Mouse (Mus musculus) limb, embryonic 12.5 days (tissue): ENCODE results near the gene Ak2. TPM values are rescaled to one million over a fixed set of nuclear protein-coding genes. Genes with fewer than 3 reads are reported as not detected.

Experiments used
- ATAC-seq: fragments of 200-750 bp; cut with Nextera tagmentation; 2 replicates; pipeline ENCODE4 v1.8.0; 2017; ENCODE audit warnings: low read depth, moderate TSS enrichment; ENCODE audit not compliant: insufficient number of reproducible peaks, insufficient read depth, low FRiP score, low TSS enrichment
- H3K27ac ChIP-seq: fragments of 300-500 bp; sonication (generic); 2 replicates; pipeline ENCODE4 v1.5.1; 2016; ENCODE audit warnings: mild to moderate bottlenecking, moderate library complexity
- H3K27me3 ChIP-seq: fragments of 300-500 bp; sonication (generic); 2 replicates; pipeline ENCODE4 v1.6.1; 2016; ENCODE audit warnings: mild to moderate bottlenecking, moderate library complexity
- H3K36me3 ChIP-seq: fragments of 300-500 bp; sonication (generic); 2 replicates; pipeline ENCODE4 v1.6.1; 2016; ENCODE audit warnings: mild to moderate bottlenecking, moderate library complexity
- H3K4me1 ChIP-seq: fragments of 300-500 bp; sonication (generic); replicated peaks from 2 replicates; pipeline ENCODE4 v1.6.1; 2016
- H3K4me2 ChIP-seq: fragments of 300-500 bp; sonication (generic); 2 replicates; pipeline ENCODE4 v1.6.1; 2016; ENCODE audit warnings: mild to moderate bottlenecking, moderate library complexity
- H3K4me3 ChIP-seq: fragments of 300-500 bp; sonication (generic); replicated peaks from 2 replicates; pipeline ENCODE4 v1.5.1; 2016; ENCODE audit warnings: mild to moderate bottlenecking
- H3K9ac ChIP-seq: fragments of 300-500 bp; sonication (generic); replicated peaks from 2 replicates; pipeline ENCODE4 v1.6.1; 2016; ENCODE audit warnings: mild to moderate bottlenecking, moderate library complexity
- H3K9me3 ChIP-seq: fragments of 300-500 bp; sonication (generic); 2 replicates; pipeline ENCODE4 v1.6.1; 2016; ENCODE audit warnings: mild to moderate bottlenecking, moderate library complexity
- WGBS: fragments of 180-500 bp; shearing (Covaris S2); methylation state at CpG from one replicate; pipeline ENCODE4 v1.1.7; 2016; 5-methylcytosine and 5-hydroxymethylcytosine counted together
- polyA plus RNA-seq: library from polyadenylated mRNA; unstranded; fragments of >200 nt; fragmentation: Nextera tagmentation; extraction: Ambion mirVana; gene quantifications from 2 replicates; pipeline ENCODE4 v1.2.1, GENCODE M21; 2016

Ak2 gene
- polyA plus RNA-seq, 1 experiment from 2014 or later, result 213 TPM

DNA sequence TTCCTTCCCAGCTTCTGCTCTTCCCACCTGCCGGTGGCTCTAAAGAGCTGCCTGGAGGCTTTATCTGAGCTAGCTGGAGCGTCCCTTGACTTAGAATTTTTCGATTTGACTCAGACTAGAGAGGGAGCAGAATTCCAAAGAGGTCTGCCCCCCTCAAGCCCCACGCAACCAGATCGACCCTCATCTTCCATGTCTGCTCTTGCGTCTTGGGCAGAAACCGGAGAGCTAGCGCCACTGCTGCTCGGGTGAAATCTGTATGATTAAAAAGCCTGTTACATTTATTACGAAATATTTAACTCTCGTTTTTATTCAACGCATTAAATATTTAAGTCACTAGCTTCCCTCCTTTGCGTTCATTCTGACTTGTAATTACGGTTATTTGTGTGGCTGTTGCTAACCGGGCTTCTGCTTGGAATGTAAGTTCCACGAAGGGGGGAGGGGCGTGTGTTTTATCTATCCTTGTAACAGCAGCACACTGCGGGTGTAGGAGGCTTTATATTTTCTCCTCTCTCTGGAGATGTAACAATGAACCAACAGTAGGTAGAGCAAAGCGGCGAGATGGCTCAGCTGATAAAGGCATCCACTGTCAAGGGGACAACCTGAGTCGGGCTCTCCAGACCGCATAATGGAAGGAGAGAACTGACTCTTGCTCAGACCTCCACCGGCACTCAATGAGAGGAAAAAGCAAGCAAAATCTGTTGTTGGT lies 57.7 kb downstream of the Ak2 start:
- ATAC-seq, result no peak
- WGBS, result 6% methylated on average over 23 of the region's 23 CpGs

DNA sequence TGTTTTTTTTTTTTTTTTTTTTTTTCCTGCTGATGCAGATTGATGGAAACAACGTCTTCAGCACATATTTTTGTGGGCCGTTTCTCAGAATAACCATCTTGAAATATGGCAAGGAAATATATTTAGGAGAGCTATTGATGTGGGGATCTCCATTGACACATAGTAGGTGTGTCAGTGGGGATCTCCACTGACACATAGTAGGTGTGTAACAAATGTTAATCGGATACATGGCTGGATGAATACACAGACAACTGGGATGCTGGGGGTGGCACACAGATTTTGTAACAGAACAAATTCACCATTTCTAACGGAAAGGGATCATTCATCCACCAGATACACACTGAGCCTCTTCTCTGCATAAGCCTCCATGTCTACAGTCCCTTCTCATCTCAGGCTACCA lies 58.6 kb downstream of the Ak2 start:
- Histone ChIP-seq H3K4me1 (peaks cover 5% of the 10 kb centered on the region; the same call in 1 of the 2 replicates), H3K4me2 (no peak overlapping the region), H3K27me3 (peaks cover 68% of the 10 kb centered on the region), H3K9ac (no peak overlapping the region), H3K9me3 (no peaks in the 10 kb centered on the region), H3K27ac (no peak overlapping the region), H3K4me3 (no peak overlapping the region), H3K36me3 (no peaks in the 10 kb centered on the region)
- no peak for ATAC-seq
- WGBS, result 72% methylated on average over 4 of the region's 4 CpGs

More for the DNA sequence above, 57.7 kb downstream of the Ak2 start:
- H3K4me3 ChIP-seq, result peak overlapping the region; percentile 57
- no peaks in the 10 kb centered on the region for H3K9me3 ChIP-seq
- H3K4me1 ChIP-seq, result peaks cover 5% of the 10 kb centered on the region; the same call in 1 of the 2 replicates
- peak overlapping the region; percentile 96 for H3K4me2 ChIP-seq
- H3K36me3 ChIP-seq, result no peaks in the 10 kb centered on the region
- H3K9ac ChIP-seq, result peak overlapping the region; percentile 65
- H3K27ac ChIP-seq, result 0 out of 2 replicates have a peak overlapping the region, but pooled peaks have one; percentile 29
- peaks cover 68% of the 10 kb centered on the region for H3K27me3 ChIP-seq

DNA sequence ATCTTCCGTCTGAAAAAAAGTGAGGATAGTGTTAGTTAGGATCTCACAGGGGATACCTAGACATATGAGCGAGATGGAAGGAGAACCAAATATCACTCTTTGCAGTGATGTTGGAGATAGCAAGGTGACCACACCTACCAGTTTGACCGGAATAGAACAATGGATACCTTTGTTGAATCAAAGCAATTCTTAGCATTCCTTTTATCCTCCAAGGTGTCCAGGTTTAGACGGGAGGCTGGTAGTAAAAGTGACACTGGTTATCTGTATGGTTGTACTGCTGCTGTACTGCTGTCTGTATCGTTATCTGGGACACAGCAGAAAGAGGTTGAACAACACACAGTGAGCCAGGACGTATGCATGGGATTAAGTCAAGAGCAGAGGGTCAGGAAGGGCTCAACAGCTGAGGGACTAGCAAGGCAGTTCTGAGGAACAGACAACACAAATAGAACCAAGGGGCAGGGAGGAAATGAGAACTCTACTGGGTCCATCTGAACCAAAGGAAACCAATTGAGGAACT lies 59.2 kb downstream of the Ak2 start:
- no peak for ATAC-seq
- H3K4me2 ChIP-seq, result no peak overlapping the region
- H3K36me3 ChIP-seq, result no peaks in the 10 kb centered on the region
- peaks cover 5% of the 10 kb centered on the region; the same call in 1 of the 2 replicates for H3K4me1 ChIP-seq
- no peak overlapping the region for H3K4me3 ChIP-seq
- peaks cover 63% of the 10 kb centered on the region for H3K27me3 ChIP-seq
- H3K9me3 ChIP-seq, result no peaks in the 10 kb centered on the region
- H3K9ac ChIP-seq, result no peak overlapping the region
- no peak overlapping the region for H3K27ac ChIP-seq
- WGBS, result 66% methylated on average over 6 of the region's 6 CpGs

DNA sequence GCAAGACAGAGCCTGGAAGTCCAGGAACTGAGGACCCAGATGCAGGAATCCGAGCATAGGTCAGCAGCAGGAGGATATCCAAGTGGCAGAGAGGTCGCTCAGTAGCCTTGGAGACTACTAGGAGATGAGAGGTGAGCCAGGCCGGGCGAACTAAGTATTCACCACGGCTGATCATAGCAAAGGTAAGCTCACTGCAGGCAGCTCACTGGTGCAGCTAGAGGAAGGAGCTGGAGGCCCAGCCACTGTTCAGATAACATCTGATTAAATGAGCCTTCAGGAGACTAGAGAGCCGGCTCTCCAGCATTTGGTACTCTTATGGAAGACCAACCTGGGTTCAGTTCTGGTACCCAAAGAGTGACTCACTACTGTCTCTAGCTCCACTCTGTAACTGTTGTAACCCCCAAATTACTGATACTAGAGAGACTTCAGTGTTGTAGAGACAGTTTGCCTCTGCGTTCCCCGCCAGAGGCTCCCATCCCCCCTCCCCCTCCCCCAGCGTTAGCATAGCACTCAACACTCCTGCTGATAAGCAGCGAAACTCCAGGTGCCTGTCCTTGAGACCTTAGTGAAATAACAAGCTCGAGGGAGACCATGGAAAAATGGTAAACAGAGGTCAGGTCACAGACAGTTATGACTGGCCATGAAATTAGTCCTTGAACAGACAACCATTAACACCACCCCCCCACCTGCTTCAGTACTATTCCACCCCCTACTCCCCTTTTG lies 59.9 kb downstream of the Ak2 start:
- no peaks in the 10 kb centered on the region for H3K9me3 ChIP-seq
- H3K4me3 ChIP-seq, result no peak overlapping the region
- no peaks in the 10 kb centered on the region for H3K36me3 ChIP-seq
- no peak overlapping the region for H3K9ac ChIP-seq
- 25% methylated on average over 11 of the region's 11 CpGs for WGBS
- H3K4me2 ChIP-seq, result no peak overlapping the region
- peaks cover 5% of the 10 kb centered on the region; the same call in 1 of the 2 replicates for H3K4me1 ChIP-seq
- peaks cover 57% of the 10 kb centered on the region for H3K27me3 ChIP-seq
- ATAC-seq, result no peak
- H3K27ac ChIP-seq, result no peak overlapping the region

DNA sequence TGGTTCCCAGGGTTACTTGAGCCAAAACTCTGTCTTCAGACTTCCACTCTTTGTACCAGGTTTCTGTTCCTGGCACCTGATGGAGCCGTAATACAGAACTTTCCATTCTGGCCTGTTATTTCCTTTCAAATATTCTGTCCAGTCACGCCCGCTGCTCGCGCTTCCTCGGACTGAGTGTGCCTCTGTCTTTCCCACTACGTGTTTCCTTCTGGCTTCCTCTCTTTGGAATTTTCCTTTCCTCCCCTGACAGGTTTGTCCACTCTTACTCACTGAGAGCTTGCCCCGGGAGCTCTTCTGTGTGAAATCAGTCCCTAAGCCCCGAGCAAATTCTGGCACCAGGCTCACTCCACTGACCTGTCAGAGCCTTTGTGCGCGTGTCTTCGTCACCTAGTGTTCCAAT lies 63.0 kb downstream of the Ak2 start:
- no peaks in the 10 kb centered on the region for H3K36me3 ChIP-seq
- 89% methylated on average over 12 of the region's 12 CpGs for WGBS
- peaks cover 9% of the 10 kb centered on the region for H3K4me1 ChIP-seq
- no peak overlapping the region for H3K4me3 ChIP-seq
- no peak overlapping the region for H3K4me2 ChIP-seq
- H3K9ac ChIP-seq, result no peak overlapping the region
- peaks cover 27% of the 10 kb centered on the region for H3K27me3 ChIP-seq
- H3K9me3 ChIP-seq, result no peaks in the 10 kb centered on the region
- no peak for ATAC-seq
- H3K27ac ChIP-seq, result no peak overlapping the region

DNA sequence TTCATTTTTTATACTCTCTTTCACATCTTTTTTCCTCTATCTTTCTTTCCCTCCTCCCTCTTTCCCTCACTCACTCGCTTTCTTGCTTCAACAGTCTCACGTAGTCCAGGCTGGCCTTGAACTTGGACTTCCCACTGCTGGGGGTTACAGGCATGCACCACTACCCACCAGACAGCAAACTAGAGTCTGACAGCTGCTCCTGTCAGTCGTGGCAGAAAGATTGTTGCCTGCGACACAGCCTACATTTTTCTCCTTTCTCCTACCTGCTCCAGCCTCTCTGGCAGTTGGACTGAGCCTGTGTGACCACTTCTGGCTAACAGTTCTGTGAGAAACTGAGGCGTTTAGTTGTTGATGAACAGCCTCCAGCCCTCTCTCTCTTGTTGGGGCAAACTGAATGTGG lies 63.8 kb downstream of the Ak2 start:
- H3K9me3 ChIP-seq, result no peaks in the 10 kb centered on the region
- H3K36me3 ChIP-seq, result no peaks in the 10 kb centered on the region
- peaks cover 9% of the 10 kb centered on the region for H3K4me1 ChIP-seq
- no peak overlapping the region for H3K9ac ChIP-seq
- H3K27ac ChIP-seq, result no peak overlapping the region
- ATAC-seq, result no peak
- H3K4me3 ChIP-seq, result no peak overlapping the region
- 82% methylated on average over 5 of the region's 5 CpGs for WGBS
- peaks cover 19% of the 10 kb centered on the region for H3K27me3 ChIP-seq
- no peak overlapping the region for H3K4me2 ChIP-seq

DNA sequence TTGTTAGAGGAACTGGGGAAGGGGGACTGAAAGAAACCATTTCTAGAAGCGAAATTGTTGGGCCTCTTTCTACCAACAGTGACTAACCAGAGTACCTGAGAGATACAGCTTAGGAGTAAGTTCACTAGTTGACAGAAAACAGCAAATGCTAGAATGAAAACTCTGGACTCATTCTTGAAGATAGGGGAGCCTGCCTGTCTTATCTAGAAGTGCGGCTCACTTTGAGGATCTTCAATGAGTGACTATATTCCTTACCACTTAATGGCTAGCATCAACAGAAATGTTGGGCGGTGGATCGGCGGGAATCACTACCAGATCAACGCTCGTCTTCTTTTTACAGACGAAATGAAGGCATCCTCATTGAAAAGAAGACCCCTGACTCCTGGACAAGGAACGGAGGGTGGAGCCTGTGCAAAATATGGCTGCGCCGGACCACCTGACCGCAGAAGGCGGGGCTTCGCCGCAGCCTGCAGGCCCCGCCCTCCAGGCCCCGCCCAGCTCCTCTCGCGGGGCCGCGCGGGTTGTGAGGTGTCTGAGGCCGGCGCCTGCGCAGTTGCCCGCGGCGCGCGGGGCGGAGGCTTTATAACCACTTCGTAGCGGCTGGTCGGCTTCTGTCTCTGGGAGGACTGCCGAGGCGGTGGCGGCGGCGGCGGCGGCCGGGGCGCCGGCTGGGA lies 65.9 kb downstream of the Ak2 start:
- Histone ChIP-seq H3K4me2 (peak overlapping the region; percentile 100), H3K9ac (peak overlapping the region; percentile 94), H3K4me1 (peaks cover 9% of the 10 kb centered on the region), H3K27me3 (peaks cover 3% of the 10 kb centered on the region; the same call in 1 of the 2 replicates), H3K4me3 (peak overlapping the region; percentile 97), H3K36me3 (no peaks in the 10 kb centered on the region), H3K9me3 (no peaks in the 10 kb centered on the region), H3K27ac (peak overlapping the region; percentile 89)
- peak; percentile 92 for ATAC-seq
- 3% methylated on average over 44 of the region's 44 CpGs for WGBS

DNA sequence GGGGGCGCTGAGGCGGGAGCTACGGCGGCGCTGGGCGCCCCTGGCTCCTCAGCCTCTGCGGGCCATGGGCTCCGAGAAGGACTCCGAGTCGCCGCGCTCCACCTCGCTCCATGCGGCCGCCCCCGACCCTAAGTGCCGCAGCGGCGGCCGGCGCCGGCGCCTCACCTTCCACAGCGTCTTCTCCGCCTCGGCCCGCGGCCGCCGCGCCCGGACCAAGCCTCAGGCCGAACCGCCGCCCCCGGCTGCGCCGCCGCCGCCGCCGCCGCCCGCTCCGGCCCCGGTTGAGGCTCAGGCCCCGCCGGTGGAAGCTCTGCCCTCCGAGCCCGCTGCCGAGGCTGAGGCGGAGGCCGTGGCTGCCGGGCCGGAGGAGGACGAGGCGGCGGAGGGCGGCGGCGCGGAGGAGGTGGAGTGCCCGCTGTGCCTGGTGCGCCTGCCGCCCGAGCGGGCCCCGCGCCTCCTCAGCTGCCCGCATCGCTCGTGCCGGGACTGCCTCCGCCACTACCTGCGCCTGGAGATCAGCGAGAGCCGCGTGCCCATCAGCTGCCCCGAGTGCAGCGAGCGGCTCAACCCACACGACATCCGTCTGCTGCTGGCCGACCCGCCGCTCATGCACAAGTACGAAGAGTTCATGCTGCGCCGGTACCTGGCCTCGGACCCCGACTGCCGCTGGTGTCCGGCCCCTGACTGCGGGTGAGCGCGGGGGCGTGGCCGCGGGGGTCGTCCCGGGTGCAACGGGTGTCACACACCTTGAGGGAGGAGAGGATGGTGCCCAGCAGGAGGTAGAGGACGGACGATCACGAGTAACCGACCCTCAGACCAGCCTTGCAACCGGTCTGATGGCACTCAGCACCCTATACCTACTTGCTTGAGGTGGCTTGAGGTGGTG lies 66.7 kb downstream of the Ak2 start, which contains the start of gene Rnf19b:
Gene Rnf19b, plus strand, starts transcription at position 65 of the 886 bp plus-strand sequence.
- peaks cover 9% of the 10 kb centered on the region for H3K4me1 ChIP-seq
- no peaks in the 10 kb centered on the region for H3K27me3 ChIP-seq
- peak within 1 kb of the TSS; percentile 89 for H3K27ac ChIP-seq
- peak; percentile 40 for ATAC-seq
- no peaks in the 10 kb centered on the region for H3K9me3 ChIP-seq
- H3K4me2 ChIP-seq, result peak within 1 kb of the TSS; percentile 100
- H3K4me3 ChIP-seq, result peak within 1 kb of the TSS; percentile 97
- WGBS, result under 1% methylated on average over 101 of the region's 107 CpGs
- peak within 1 kb of the TSS; percentile 94 for H3K9ac ChIP-seq
- H3K36me3 ChIP-seq, result no peaks in the 10 kb centered on the region

DNA sequence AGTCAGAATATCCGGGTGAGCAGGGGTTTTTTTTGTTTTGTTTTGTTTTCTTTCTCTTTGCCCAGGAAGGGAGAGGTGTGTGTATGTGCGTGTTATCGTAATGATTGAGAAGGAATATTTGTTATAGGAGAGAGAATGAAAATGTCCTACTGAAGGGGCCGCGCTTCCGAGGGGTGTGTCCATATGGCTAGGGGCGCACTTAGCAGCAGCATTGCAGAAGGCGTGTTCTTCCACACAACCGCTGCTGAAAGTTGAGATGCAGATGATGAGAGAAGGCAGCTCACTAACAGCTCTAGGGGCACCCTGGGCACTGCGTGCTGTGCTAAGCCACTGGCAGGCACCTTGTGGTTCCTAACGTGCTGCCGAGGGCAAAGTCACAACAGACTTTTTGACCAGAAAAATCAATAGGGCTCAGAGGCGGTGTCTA lies 67.4 kb downstream of the Ak2 start:
- Histone ChIP-seq H3K4me1 (peaks cover 9% of the 10 kb centered on the region), H3K36me3 (no peaks in the 10 kb centered on the region), H3K27ac (peak overlapping the region; percentile 89; the same call in 1 of the 2 replicates), H3K4me2 (peak overlapping the region; percentile 100), H3K9me3 (no peaks in the 10 kb centered on the region), H3K27me3 (no peaks in the 10 kb centered on the region), H3K4me3 (peak overlapping the region; percentile 97), H3K9ac (peak overlapping the region; percentile 94)
- ATAC-seq, result 0 out of 2 replicates have a peak, but pooled peaks have one; percentile 16
- 4% methylated on average over 13 of the region's 13 CpGs for WGBS

DNA sequence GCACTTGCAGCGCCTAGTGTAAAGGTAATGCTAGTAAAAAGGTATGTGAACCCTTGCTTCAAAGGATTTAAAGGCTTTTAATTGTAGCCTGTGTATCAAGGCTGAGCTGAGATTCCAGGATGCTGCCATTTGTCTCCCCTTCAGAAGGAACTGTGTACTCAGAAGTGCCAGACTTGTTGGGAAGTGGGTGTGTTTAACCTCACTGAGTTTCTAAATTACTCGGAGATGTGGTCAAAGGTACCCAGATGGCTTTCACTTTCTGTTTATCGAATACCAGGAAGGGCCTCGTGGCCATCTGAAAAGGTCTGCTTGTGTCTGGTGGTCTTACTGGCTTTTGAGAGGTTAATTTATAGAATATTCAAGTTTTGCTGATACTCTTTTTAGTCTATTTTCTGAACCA lies 68.2 kb downstream of the Ak2 start:
- no peaks in the 10 kb centered on the region for H3K27me3 ChIP-seq
- H3K9ac ChIP-seq, result 0 out of 2 replicates have a peak overlapping the region, but pooled peaks have one; percentile 24
- peak overlapping the region; percentile 97 for H3K4me3 ChIP-seq
- peak overlapping the region; percentile 100 for H3K4me2 ChIP-seq
- no peaks in the 10 kb centered on the region for H3K36me3 ChIP-seq
- no peaks in the 10 kb centered on the region for H3K9me3 ChIP-seq
- no peak for ATAC-seq
- H3K27ac ChIP-seq, result no peak overlapping the region
- 42% methylated on average over 4 of the region's 4 CpGs for WGBS
- peaks cover 9% of the 10 kb centered on the region for H3K4me1 ChIP-seq
